Mouse (Mus musculus) neural tube, embryonic 15.5 days (tissue): ENCODE results near the gene Lrba. TPM values are rescaled to one million over a fixed set of nuclear protein-coding genes. Genes with fewer than 3 reads are reported as not detected.
A peak's percentile ranks its signal among the peaks of the same experiment; 100 is the strongest.

Source experiments
- ATAC-seq: fragments of 200-750 bp; cut with Nextera tagmentation; 2 replicates; pipeline ENCODE4 v1.8.0; 2017; ENCODE audit warnings: mild to moderate bottlenecking, moderate TSS enrichment, moderate library complexity; ENCODE audit not compliant: low FRiP score
- H3K27ac ChIP-seq: fragments of 300-500 bp; sonication (generic); replicated peaks from 2 replicates; pipeline ENCODE4 v1.5.1; 2015; ENCODE audit warnings: mild to moderate bottlenecking, inconsistent platforms
- H3K27me3 ChIP-seq: fragments of 300-500 bp; sonication (generic); replicated peaks from 2 replicates; pipeline ENCODE4 v1.6.1; 2015; ENCODE audit warnings: inconsistent platforms
- H3K36me3 ChIP-seq: fragments of 300-500 bp; sonication (generic); 2 replicates; pipeline ENCODE4 v1.6.1; 2015; ENCODE audit warnings: inconsistent platforms
- H3K4me1 ChIP-seq: fragments of 300-500 bp; sonication (generic); 2 replicates; pipeline ENCODE4 v1.6.1; 2015; ENCODE audit warnings: inconsistent platforms
- H3K4me2 ChIP-seq: fragments of 300-500 bp; sonication (generic); 2 replicates; pipeline ENCODE4 v1.6.1; 2015; ENCODE audit warnings: inconsistent platforms, mild to moderate bottlenecking, moderate library complexity
- H3K4me3 ChIP-seq: fragments of 300-500 bp; sonication (generic); replicated peaks from 2 replicates; pipeline ENCODE4 v1.5.1; 2015; ENCODE audit warnings: mild to moderate bottlenecking, inconsistent platforms
- H3K9ac ChIP-seq: fragments of 300-500 bp; sonication (generic); replicated peaks from 2 replicates; pipeline ENCODE4 v1.6.1; 2015; ENCODE audit warnings: mild to moderate bottlenecking, inconsistent platforms
- H3K9me3 ChIP-seq: fragments of 300-500 bp; sonication (generic); replicated peaks from 2 replicates; pipeline ENCODE4 v1.6.1; 2016; ENCODE audit warnings: inconsistent platforms
- WGBS: fragments of 180-500 bp; shearing (Covaris S2); methylation state at CpG from one replicate; pipeline ENCODE4 v1.1.7; 2015; ENCODE audit warnings: mixed read lengths; 5-methylcytosine and 5-hydroxymethylcytosine counted together
- polyA plus RNA-seq: library from polyadenylated mRNA; unstranded; fragments of >200 nt; fragmentation: Nextera tagmentation; extraction: Ambion mirVana; gene quantifications from 2 replicates; pipeline ENCODE4 v1.2.1, GENCODE M21; 2015

Gene Lrba
- polyA plus RNA-seq, 1 experiment from 2014 or later, result 5.7 TPM

DNA sequence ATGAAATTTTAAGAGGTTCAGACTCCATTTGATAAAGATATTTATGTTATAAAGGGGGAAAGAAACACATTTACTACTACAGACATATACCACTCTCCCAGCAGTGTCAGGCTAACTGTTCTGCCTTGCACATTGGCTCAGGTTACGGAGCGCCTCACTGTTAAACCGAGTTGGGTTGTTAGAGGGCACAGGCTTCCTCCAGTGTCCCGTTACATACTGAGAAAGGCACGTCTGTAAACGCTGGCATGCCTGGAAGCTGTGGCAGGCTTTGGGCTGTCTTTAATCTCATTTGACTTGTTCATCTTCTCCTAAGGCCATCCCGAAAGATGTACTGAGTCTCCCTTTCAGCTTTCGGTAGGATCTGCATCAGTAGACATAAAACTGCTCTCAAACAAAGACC is 544.1 kb downstream of the Lrba start:
- no peaks in the 10 kb centered on the region for H3K36me3 ChIP-seq
- 0 out of 2 replicates have a peak overlapping the region, but pooled peaks have one; percentile 13 for H3K4me2 ChIP-seq
- peaks cover 12% of the 10 kb centered on the region for H3K4me1 ChIP-seq
- no peak overlapping the region for H3K9ac ChIP-seq
- H3K9me3 ChIP-seq, result no peaks in the 10 kb centered on the region
- no peak overlapping the region; the same call in 1 of the 2 replicates for H3K27ac ChIP-seq
- H3K4me3 ChIP-seq, result no peak overlapping the region
- H3K27me3 ChIP-seq, result no peaks in the 10 kb centered on the region
- no peak for ATAC-seq
- WGBS, result 16% methylated on average over 8 of the region's 8 CpGs

DNA sequence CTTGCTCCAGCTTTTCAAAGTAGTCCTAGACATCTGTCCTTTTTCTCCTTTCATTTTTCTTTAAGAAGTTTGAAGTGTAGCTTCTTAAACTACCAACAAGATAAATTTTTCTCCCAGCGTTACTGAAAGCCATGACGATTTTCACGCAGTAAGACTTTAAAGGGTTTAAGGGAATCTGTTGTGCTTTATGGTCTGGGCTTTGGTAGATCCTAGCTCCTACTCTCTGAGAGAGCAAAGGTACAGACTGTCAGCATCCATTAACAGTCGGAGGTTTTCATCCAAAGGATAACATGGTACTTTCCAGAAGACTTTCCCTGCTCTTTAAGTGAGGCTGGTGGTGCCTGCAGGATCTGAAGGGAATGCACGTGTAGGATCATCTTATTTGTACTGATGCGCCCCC is 544.5 kb downstream of the Lrba start:
- no peak for ATAC-seq
- H3K36me3 ChIP-seq, result no peaks in the 10 kb centered on the region
- no peak overlapping the region; the same call in 1 of the 2 replicates for H3K27ac ChIP-seq
- no peaks in the 10 kb centered on the region for H3K27me3 ChIP-seq
- no peak overlapping the region for H3K4me2 ChIP-seq
- no peak overlapping the region for H3K9ac ChIP-seq
- H3K9me3 ChIP-seq, result no peaks in the 10 kb centered on the region
- no peak overlapping the region for H3K4me3 ChIP-seq
- WGBS, result 47% methylated on average over 6 of the region's 6 CpGs
- H3K4me1 ChIP-seq, result peaks cover 12% of the 10 kb centered on the region

DNA sequence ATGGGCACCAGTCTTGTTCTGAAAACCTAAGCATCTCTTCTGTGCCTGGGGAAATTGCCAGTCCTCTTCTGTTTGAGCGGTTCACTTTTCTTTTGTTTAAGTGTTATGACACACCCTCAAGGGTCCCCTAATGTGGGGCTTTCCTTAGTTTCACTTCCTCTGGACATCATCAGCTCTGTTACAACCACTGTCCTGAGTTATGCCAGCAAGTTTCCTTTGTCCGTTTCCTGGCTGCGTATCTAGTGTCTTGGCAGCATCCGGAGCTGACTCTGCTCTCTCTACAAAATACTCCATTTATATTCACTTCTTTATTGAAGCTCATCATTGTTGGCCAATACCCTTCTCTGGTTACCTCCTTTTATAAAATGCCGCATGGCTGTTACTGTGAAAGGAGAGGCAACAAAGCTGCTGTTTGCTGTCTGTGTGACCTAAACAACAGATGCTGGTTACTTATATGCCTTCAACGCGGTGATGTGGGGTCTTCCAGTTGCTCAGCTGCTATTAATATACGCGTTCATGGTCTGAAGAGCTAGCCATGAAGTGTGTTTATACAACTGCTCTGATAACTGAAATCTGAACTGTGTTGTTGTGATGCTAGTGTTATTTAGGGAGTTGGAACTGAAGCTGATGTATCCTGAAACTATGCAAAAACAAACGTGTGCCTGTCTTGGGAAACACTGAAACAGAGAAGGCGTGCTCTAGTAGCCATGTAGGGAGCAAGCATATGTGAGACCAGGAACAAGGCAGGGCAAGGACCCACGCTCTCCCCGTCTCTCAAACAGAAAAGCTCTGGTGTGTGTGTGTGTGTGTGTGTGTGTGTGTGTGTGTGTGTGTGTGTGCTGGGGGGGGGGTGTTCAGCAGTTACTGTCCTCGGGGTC is 550.3 kb downstream of the Lrba start:
- Histone ChIP-seq H3K36me3 (0 out of 2 replicates have a peak, but pooled peaks cover 5% of the 10 kb centered on the region), H3K9me3 (no peaks in the 10 kb centered on the region), H3K27me3 (no peaks in the 10 kb centered on the region), H3K9ac (no peak overlapping the region), H3K4me2 (peak overlapping the region; percentile 17), H3K27ac (peak overlapping the region; percentile 67), H3K4me1 (peaks cover 31% of the 10 kb centered on the region), H3K4me3 (no peak overlapping the region)
- peak; percentile 48; the same call in 1 of the 2 replicates for ATAC-seq
- WGBS, result 29% methylated on average over 14 of the region's 14 CpGs

DNA sequence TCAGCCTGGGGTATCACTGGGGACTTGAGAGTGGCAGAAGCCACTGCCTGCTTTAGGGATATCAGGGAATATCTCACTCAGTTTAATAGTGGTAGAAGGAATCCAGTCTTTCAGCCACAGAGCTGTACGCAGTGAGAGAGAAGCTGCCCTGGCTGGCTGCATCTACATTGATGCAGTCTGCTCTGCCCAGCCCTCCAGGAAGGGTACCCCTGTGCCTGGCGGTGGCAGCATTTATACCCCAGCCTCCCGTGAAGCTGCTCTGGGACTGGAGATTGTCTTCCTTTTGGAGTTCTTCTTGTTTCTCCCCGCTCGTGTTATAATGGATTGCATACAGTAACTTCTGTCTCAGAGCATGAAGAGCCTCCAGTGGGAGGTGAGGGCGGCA is 551.0 kb downstream of the Lrba start:
- Histone ChIP-seq H3K36me3 (peaks cover 10% of the 10 kb centered on the region; the same call in 1 of the 2 replicates), H3K27me3 (no peaks in the 10 kb centered on the region), H3K27ac (peak overlapping the region; percentile 67), H3K9me3 (no peaks in the 10 kb centered on the region), H3K4me3 (no peak overlapping the region), H3K4me2 (0 out of 2 replicates have a peak overlapping the region, but pooled peaks have one; percentile 17), H3K4me1 (peaks cover 31% of the 10 kb centered on the region), H3K9ac (no peak overlapping the region)
- ATAC-seq, result peak; percentile 40; the same call in 1 of the 2 replicates
- 59% methylated on average over 6 of the region's 6 CpGs for WGBS

DNA sequence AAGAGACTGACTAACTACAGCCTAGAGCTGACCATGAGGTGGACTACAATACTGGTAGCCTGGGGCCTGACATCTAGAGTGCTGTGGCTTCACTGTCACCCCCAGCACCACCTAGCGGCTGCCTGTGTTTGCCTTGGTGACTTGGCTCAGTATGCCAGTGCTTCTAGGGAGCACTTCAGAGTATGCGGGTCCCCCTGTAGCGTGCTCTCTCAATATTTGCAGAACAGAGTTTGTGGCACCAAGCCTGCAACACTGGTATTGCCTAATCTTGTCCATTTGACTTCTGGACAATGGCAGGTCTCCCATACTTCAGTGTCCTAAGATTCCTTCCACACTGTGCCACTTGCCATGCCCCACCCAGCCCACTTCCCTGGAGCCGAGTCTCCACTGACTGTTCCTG is 555.2 kb downstream of the Lrba start:
- no peaks in the 10 kb centered on the region for H3K27me3 ChIP-seq
- 78% methylated on average over 4 of the region's 4 CpGs for whole genome bisulfite sequencing
- H3K9me3 ChIP-seq, result no peaks in the 10 kb centered on the region
- H3K27ac ChIP-seq, result no peak overlapping the region
- no peak for ATAC-seq
- no peak overlapping the region for H3K9ac ChIP-seq
- H3K36me3 ChIP-seq, result peaks cover 23% of the 10 kb centered on the region
- no peak overlapping the region for H3K4me3 ChIP-seq
- H3K4me1 ChIP-seq, result peaks cover 26% of the 10 kb centered on the region
- H3K4me2 ChIP-seq, result no peak overlapping the region

DNA sequence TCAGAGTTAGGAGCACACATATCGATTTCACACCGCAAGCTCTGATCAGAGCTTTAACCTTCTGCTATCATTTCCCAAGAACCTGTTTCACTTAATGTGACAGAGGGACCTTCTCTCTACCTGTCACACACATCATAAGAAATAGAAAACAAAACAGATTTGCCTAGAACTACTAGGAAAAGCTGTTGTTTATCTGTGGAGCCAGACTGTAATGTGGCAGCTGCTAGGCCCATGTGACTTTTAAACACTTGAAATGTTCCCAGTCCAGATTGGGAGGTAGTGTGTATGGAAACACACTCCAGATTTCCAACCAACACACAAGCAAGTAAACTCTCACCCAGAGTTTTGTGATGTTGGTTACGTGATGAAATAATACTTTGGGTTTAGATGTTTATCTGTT is 559.6 kb downstream of the Lrba start:
- Histone ChIP-seq H3K27me3 (no peaks in the 10 kb centered on the region), H3K4me2 (no peak overlapping the region), H3K4me3 (no peak overlapping the region), H3K9ac (no peak overlapping the region), H3K4me1 (peaks cover 24% of the 10 kb centered on the region), H3K9me3 (no peaks in the 10 kb centered on the region), H3K27ac (no peak overlapping the region), H3K36me3 (peaks cover 37% of the 10 kb centered on the region)
- 98% methylated on average over 3 of the region's 3 CpGs for WGBS
- no peak for ATAC-seq

DNA sequence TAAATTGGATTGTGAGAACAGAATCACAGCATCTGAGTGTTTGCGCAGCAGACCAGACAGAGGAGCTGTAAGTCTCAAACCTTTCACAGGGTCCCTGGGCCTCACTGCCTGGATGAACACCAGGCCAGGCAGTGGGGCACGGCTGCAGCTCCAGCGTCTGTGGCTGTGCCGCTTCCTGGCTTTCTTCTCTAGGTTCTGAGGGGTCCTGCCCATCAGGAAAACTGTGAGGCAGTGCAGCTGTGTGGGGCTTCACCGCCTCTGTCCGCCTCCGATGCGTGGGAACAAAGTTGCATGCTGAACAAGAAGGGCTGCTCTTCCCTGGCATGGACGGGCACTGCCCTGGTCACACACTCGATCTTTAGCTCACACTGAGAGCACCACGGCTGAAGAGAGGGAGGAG is 560.5 kb downstream of the Lrba start:
- WGBS, result 83% methylated on average over 11 of the region's 11 CpGs
- no peak overlapping the region for H3K9ac ChIP-seq
- no peaks in the 10 kb centered on the region for H3K27me3 ChIP-seq
- no peak for ATAC-seq
- H3K36me3 ChIP-seq, result peaks cover 40% of the 10 kb centered on the region
- no peak overlapping the region for H3K4me2 ChIP-seq
- peaks cover 27% of the 10 kb centered on the region for H3K4me1 ChIP-seq
- H3K27ac ChIP-seq, result peak overlapping the region; percentile 51
- H3K9me3 ChIP-seq, result no peaks in the 10 kb centered on the region
- H3K4me3 ChIP-seq, result no peak overlapping the region

DNA sequence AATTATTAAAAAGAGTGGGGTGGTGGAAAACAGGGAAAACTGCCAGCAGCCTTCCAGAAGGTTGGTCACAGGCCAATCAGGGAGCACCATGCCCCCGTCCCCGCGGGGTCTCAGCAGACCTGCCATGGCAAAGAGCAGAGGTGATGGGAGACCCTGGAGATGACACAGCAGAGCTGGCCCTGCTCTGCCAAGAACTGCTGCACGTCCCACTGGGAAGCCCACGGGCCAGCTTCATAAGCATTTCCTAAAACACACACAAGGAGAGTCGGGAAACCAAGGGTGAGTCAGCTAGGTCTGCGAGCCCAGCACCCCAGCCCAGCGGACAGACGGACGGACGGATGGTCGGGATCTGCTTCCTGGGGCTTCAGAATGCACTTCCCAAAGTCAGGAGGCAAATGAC is 561.8 kb downstream of the Lrba start:
- 84% methylated on average over 12 of the region's 12 CpGs for WGBS
- H3K9me3 ChIP-seq, result no peaks in the 10 kb centered on the region
- H3K36me3 ChIP-seq, result peaks cover 39% of the 10 kb centered on the region
- H3K4me3 ChIP-seq, result no peak overlapping the region
- no peaks in the 10 kb centered on the region for H3K27me3 ChIP-seq
- H3K27ac ChIP-seq, result peak overlapping the region; percentile 61
- no peak for ATAC-seq
- H3K4me2 ChIP-seq, result no peak overlapping the region
- H3K9ac ChIP-seq, result 0 out of 2 replicates have a peak overlapping the region, but pooled peaks have one; percentile 5
- peaks cover 27% of the 10 kb centered on the region for H3K4me1 ChIP-seq

DNA sequence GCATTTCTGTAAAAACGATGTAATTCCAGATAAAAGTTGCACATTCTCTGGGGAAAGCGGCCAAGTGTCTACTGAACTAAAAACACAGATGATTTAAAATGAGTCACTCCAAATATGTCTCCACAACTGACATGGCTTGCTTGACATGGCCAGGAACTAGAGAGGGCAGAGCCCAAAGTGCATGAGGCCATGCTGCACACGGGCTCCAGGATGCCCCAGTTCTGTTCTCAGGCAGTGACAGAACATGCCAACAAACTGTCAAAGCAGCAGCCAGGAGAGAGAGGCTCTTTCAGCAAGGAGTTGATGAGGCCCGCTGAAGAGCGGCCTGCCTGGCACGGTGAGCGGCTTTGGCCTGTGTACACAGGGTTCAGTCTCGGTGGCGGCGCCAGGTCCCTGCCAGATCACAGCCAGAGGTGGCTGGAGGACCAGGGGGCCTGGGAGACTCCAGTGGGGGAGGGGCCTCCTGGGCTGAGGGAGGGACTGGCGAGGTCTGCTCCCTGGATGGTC is 562.4 kb downstream of the Lrba start:
- Histone ChIP-seq H3K36me3 (peaks cover 44% of the 10 kb centered on the region), H3K27me3 (no peaks in the 10 kb centered on the region), H3K4me3 (no peak overlapping the region), H3K4me2 (no peak overlapping the region), H3K9me3 (no peaks in the 10 kb centered on the region), H3K27ac (peak overlapping the region; percentile 75), H3K4me1 (peaks cover 27% of the 10 kb centered on the region), H3K9ac (no peak overlapping the region)
- peak; percentile 85 for ATAC-seq
- 64% methylated on average over 11 of the region's 11 CpGs for WGBS

DNA sequence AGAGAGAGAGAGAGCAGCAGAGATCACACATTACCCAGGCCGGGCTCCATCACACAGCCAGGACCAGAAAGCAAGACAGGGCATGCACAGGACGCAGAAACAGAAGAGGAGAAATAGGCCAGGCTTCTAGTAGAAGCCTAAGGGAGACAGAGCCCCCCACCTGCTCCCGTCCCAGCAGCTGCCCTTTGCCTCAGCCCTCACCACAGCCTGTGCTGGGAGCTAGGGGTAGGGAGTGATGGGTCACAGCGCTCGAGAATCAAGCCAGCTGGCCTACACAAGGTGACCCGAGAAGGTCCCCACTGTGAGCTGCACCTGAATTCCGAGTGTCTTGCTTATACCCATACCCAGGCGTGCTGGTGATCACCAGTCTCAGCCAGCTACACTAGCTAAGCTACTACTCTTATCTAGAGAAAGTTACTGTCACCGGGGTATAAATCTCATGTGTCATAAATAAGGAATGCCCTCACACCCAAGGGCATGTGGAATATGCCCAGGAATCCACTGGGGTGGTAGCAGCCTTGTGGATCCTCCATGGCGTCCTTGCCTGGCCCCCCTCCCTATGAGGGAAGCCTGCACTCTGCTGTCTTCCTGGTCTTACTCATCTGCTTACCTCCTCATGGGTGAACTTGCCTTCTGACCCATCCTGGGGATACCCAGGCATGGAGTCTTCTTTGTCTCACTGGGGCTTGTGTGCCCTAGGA is 563.1 kb downstream of the Lrba start:
- Histone ChIP-seq H3K4me1 (peaks cover 27% of the 10 kb centered on the region), H3K9me3 (no peaks in the 10 kb centered on the region), H3K4me2 (no peak overlapping the region), H3K27me3 (no peaks in the 10 kb centered on the region), H3K36me3 (peaks cover 50% of the 10 kb centered on the region), H3K4me3 (no peak overlapping the region), H3K9ac (no peak overlapping the region), H3K27ac (peak overlapping the region; percentile 75)
- peak; percentile 31; the same call in 1 of the 2 replicates for ATAC-seq
- WGBS, result 87% methylated on average over 10 of the region's 10 CpGs

DNA sequence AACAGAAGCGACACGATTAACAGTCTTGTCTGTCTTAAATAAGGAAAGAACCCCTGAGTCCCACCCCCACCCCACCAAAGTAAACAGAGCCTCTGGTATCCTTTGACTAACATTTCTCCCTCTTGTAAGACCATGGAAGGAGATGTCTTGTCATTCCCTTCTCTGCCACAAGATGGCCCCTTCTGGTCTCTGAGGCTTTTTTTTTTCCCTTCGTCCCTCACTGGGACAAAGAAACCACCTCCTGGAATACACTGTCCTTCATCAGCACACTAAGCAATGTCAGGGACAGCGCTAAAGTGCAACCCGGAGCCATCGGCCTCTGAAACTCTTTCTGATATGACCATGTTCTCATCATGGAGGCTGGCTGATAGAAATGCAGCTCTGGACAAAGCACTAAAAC is 564.2 kb downstream of the Lrba start:
- Histone ChIP-seq H3K36me3 (peaks cover 57% of the 10 kb centered on the region), H3K27ac (peak overlapping the region; percentile 19; the same call in 1 of the 2 replicates), H3K27me3 (no peaks in the 10 kb centered on the region), H3K4me2 (no peak overlapping the region), H3K4me3 (no peak overlapping the region), H3K4me1 (peaks cover 33% of the 10 kb centered on the region), H3K9ac (no peak overlapping the region), H3K9me3 (no peaks in the 10 kb centered on the region)
- WGBS, result 51% methylated on average over 6 of the region's 6 CpGs
- ATAC-seq, result no peak
